In the genomic region with DNA sequence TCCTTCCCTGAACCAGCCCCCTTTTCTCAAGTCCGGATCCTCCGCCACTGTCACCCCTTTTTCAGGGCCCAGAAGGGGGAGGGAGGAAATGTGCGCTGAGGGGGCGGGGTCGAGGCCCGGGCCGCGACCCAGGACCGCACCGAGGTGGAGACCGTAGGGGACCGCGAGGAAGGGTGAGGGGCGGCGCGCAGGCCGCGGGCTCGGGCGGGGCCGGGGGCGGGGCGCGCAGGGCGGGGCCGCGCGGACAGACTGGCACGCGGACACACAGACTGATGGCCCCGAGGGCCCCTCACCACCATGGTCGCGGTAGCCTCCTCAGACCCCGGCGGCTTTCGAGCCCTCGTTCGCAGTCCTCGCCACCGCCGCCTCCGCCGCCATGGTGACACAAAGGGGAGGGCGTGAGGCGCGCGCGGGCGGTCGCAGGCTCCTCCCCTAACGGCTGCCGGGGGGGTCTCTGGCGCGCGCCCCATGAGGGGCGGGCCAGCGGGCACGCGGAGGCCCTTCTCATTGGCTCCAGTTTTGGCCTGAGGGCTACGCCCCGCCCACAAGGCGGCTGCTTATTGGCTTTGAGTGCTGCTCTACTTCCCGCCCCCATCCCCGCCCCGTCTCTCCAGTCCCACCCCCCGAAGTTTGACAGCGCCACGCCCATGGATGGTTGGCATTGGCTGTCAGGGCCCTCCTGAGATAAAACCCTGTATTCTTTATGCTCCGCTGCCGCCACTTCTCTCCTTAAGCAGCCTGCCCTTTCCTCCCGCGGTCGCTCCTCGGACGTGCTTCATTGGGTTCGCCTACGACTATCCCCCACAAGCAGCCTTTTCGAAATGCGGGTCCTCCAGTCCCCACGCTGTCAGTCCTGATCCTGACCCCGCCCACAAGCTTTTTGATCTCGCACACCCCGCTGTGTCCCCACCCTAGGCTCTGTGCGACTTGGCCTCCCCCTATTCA, we compare ENCODE assay signal across 8 mouse cellular contexts. TPM values are rescaled to one million over a fixed set of nuclear protein-coding genes. Genes with fewer than 3 reads are reported as not detected.
DNase-seq lines count a peak whose midpoint lies in the region; ATAC-seq and TF ChIP-seq lines count a peak whose summit lies in the region.

TSS of gene Arhgap33 (minus strand) at position 428 of the 945 bp plus-strand sequence.

- H3K9me3 ChIP-seq in heart, embryonic 11.5 days (replicated peaks; ENCODE audit: control insufficient read depth, low read length), result no peaks in the 10 kb centered on the region
- no peaks in the 10 kb centered on the region for H3K9me3 ChIP-seq in kidney, embryonic 16.5 days (ENCODE audit: low read length)

- peak within 1 kb of the TSS; percentile 85 for H3K9ac ChIP-seq in heart, embryonic 11.5 days (ENCODE audit: low read depth, low read length)
- H3K9ac ChIP-seq in kidney, embryonic 16.5 days (replicated peaks; ENCODE audit: low read length), result peak within 1 kb of the TSS; percentile 82
- H3K9ac ChIP-seq in liver, adult 2 months (ENCODE audit: low read depth, low read length), result peak within 1 kb of the TSS; percentile 59

- ATAC-seq in erythroblast, adult 5-6 weeks (replicated peaks; ENCODE audit: low FRiP score, poor library complexity, severe bottlenecking), result peak; percentile 89
- peak; percentile 90 for ATAC-seq in heart, embryonic 11.5 days (replicated peaks; ENCODE audit: insufficient number of reproducible peaks, low FRiP score, low TSS enrichment)
- ATAC-seq in kidney, embryonic 16.5 days (ENCODE audit: low FRiP score, low TSS enrichment), result peak; percentile 94

- 0 out of 2 replicates have a peak within 1 kb of the TSS, but pooled peaks have one; percentile 15 for H3K27ac ChIP-seq in heart, embryonic 11.5 days (ENCODE audit: low read depth, low read length)
- peak within 1 kb of the TSS; percentile 57; the same call in 1 of the 2 replicates for H3K27ac ChIP-seq in kidney, embryonic 16.5 days (ENCODE audit: low read length)
- no peak within 1 kb of the TSS for H3K27ac ChIP-seq in liver, adult 2 months (replicated peaks; ENCODE audit: insufficient read depth, low read depth, low read length)

- H3K4me3 ChIP-seq in heart, embryonic 11.5 days (ENCODE audit: low read depth, low read length), result peak within 1 kb of the TSS; percentile 79
- peak within 1 kb of the TSS; percentile 76 for H3K4me3 ChIP-seq in kidney, embryonic 16.5 days (ENCODE audit: low read length)
- H3K4me3 ChIP-seq in liver, adult 2 months (ENCODE audit: insufficient read depth, low read depth, low read length), result peak within 1 kb of the TSS; percentile 66
- H3K4me3 ChIP-seq in myocyte, result peak within 1 kb of the TSS; percentile 38

- H3K36me3 ChIP-seq in heart, embryonic 11.5 days (ENCODE audit: control insufficient read depth, insufficient read depth, low read length), result 0 out of 2 replicates have a peak, but pooled peaks cover 3% of the 10 kb centered on the region
- H3K36me3 ChIP-seq in kidney, embryonic 16.5 days (ENCODE audit: insufficient read depth, low read length), result peaks cover 34% of the 10 kb centered on the region
- no peaks in the 10 kb centered on the region for H3K36me3 ChIP-seq in liver, adult 2 months (ENCODE audit: control insufficient read depth, insufficient read depth, low read length)
- peaks cover 3% of the 10 kb centered on the region for H3K36me3 ChIP-seq in myocyte (ENCODE audit: control insufficient read depth, insufficient read depth)
- no peaks in the 10 kb centered on the region for H3K36me3 ChIP-seq in splenic B cell, adult 2 months (ENCODE audit: control insufficient read depth, insufficient read depth, low read length, poor library complexity, severe bottlenecking)

- H3K4me1 ChIP-seq in heart, embryonic 11.5 days (ENCODE audit: control insufficient read depth, insufficient read depth, low read length), result peaks cover 18% of the 10 kb centered on the region
- H3K4me1 ChIP-seq in kidney, embryonic 16.5 days (ENCODE audit: insufficient read depth, low read length), result peaks cover 22% of the 10 kb centered on the region
- no peaks in the 10 kb centered on the region for H3K4me1 ChIP-seq in liver, adult 2 months (ENCODE audit: control insufficient read depth, insufficient read depth, low read length)

- no peaks in the 10 kb centered on the region for H3K79me2 ChIP-seq in liver, adult 2 months (ENCODE audit: control insufficient read depth, insufficient read depth, low read length)
- no peaks in the 10 kb centered on the region for H3K79me2 ChIP-seq in myocyte (ENCODE audit: control insufficient read depth, insufficient read depth)

- TF ChIP-seq POLR2A in liver, adult 2 months (IDR thresholded peaks at IDR 0.05; ENCODE audit: extremely low read depth, insufficient read depth, low read length), result no peak
- peak; percentile 49 for TF ChIP-seq POLR2A in myocyte (IDR thresholded peaks at IDR 0.05; ENCODE audit: insufficient read length, low read depth)

- peak; percentile 94 to 95 for DNase-seq in B cell, adult 2 months
- peak; percentile 99 for DNase-seq in brain, adult 2 months (ENCODE audit: low read depth, low spot score)
- peak; percentile 72 for DNase-seq in liver, adult 2 months (ENCODE audit: extremely low read depth, low read depth, low spot score)
- peak; percentile 98 for DNase-seq in splenic B cell, adult 2 months (ENCODE audit: low read depth, low spot score)

- TF ChIP-seq CTCF in liver, adult 2 months (IDR thresholded peaks at IDR 0.05; ENCODE audit: low read depth, low read length), result no peak

- H3ac ChIP-seq in myocyte (ENCODE audit: control insufficient read depth, insufficient read length), result peak within 1 kb of the TSS; percentile 58

- WGBS in heart, embryonic 11.5 days (ENCODE audit: insufficient replicate concordance), result under 1% methylated on average over 60 of the region's 84 CpGs
- WGBS in kidney, embryonic 16.5 days, result under 1% methylated on average over 54 of the region's 84 CpGs
- 1% methylated on average over 79 of the region's 84 CpGs for WGBS in liver, adult 2 months

- H3K4me2 ChIP-seq in heart, embryonic 11.5 days, result peak within 1 kb of the TSS; percentile 98
- H3K4me2 ChIP-seq in kidney, embryonic 16.5 days (replicated peaks; ENCODE audit: low read depth, low read length), result peak within 1 kb of the TSS; percentile 91
- peak within 1 kb of the TSS; percentile 91 for H3K4me2 ChIP-seq in myocyte (ENCODE audit: low read depth)

- peaks cover 7% of the 10 kb centered on the region; the same call in 1 of the 2 replicates for H3K27me3 ChIP-seq in heart, embryonic 11.5 days (ENCODE audit: control insufficient read depth, insufficient read depth, low read length)
- no peaks in the 10 kb centered on the region for H3K27me3 ChIP-seq in kidney, embryonic 16.5 days (ENCODE audit: insufficient read depth, low read length)
- no peaks in the 10 kb centered on the region for H3K27me3 ChIP-seq in liver, adult 2 months (ENCODE audit: control insufficient read depth, insufficient read depth, low read length)
- H3K27me3 ChIP-seq in myocyte (ENCODE audit: control insufficient read depth, insufficient read depth, insufficient read length), result no peaks in the 10 kb centered on the region
- no peaks in the 10 kb centered on the region for H3K27me3 ChIP-seq in splenic B cell, adult 2 months (ENCODE audit: control insufficient read depth, insufficient read depth, low read length, poor library complexity, severe bottlenecking)

TF ChIP-seq in myocyte, 11 proteins besides CTCF, POLR2A, EP300 and RAD21:
- TF ChIP-seq MYOG (IDR thresholded peaks at IDR 0.05; ENCODE audit: control insufficient read depth in 1 of 3, insufficient read depth in 1 of 3, insufficient read length in 2 of 3, low read depth in 2 of 3) (no peak), REST (IDR thresholded peaks at IDR 0.05; ENCODE audit: insufficient read depth, insufficient read length) (no peak), E2F4 (IDR thresholded peaks at IDR 0.05; ENCODE audit: insufficient read depth) (no peak), POLR2AphosphoS2 (IDR thresholded peaks at IDR 0.05; ENCODE audit: insufficient read length, low read depth) (peak; percentile 38), MYOD1 (IDR thresholded peaks at IDR 0.05; ENCODE audit: control insufficient read depth in 1 of 3, insufficient read length in 2 of 3, low read depth in 2 of 3) (no peak), SRF (IDR thresholded peaks at IDR 0.05; ENCODE audit: control insufficient read depth, insufficient read length, low read depth) (peak; percentile 37), MAX (IDR thresholded peaks at IDR 0.05; ENCODE audit: low read depth) (no peak)
TF ChIP-seq in myocyte: peak in this region for 2.

RNA-seq across cellular contexts. Expression of gene Arhgap33, which starts in this region (rescaled TPM):
- total RNA-seq in erythroblast, adult 5-6 weeks (2015; ENCODE audit: low replicate concordance), result 5.0 and 6.7 TPM in 2 replicates
- 9.5 and 9.6 TPM in 2 replicates for total RNA-seq in erythroblast, adult 5-6 weeks (2017; ENCODE audit: low replicate concordance)
- 6.0 and 7.2 TPM in 2 replicates for polyA plus RNA-seq in heart, embryonic 11.5 days (2014; fragmentation: Nextera tagmentation; extraction: Ambion mirVana)
- 12.0 and 14.9 TPM in 2 replicates for polyA plus RNA-seq in kidney, embryonic 16.5 days (2015; fragmentation: Nextera tagmentation; extraction: Ambion mirVana)
- 0.07 and 0.37 TPM in 2 replicates for total RNA-seq in liver, adult 2 months (2014; rRNA removed)
- polyA plus RNA-seq in liver, adult 2 months (2012; rRNA removed), result 0.72 and 1.2 TPM in 2 replicates
- 8.7 TPM for polyA plus RNA-seq in myocyte (2012; fragmentation: generic; extraction: Trizol)
